Mouse (Mus musculus) heart, embryonic 14.5 days (tissue): ENCODE data around the gene Man2b1. TPM values are rescaled to one million over a fixed set of nuclear protein-coding genes. Genes with fewer than 3 reads are reported as not detected.
"Not testable (repeated sequence)": the region's sequence is repeated elsewhere in the genome, so short reads cannot be mapped to it uniquely, and the experiment has no call there.

ENCODE experiments used
- ATAC-seq: fragments of 200-750 bp; cut with Nextera tagmentation; 2 replicates; pipeline ENCODE4 v1.8.0; 2017; ENCODE audit warnings: low read depth, moderate TSS enrichment; ENCODE audit not compliant: insufficient number of reproducible peaks, insufficient read depth, low FRiP score
- H3K27ac ChIP-seq, 2 experiments: fragments of 200-500 bp in 1 of 2; fragments of 300-500 bp in 1 of 2; sonication (generic) in 1 of 2; replicated peaks in 1 of 2; 2 replicates each; pipeline ENCODE4 v1.5.1; 2012 to 2014; ENCODE audit warnings: low read depth in 2 of 2, low read length in 2 of 2, control low read depth in 1 of 2, mild to moderate bottlenecking in 1 of 2, mixed read lengths in 1 of 2; ENCODE audit not compliant: control insufficient read depth in 1 of 2, insufficient read depth in 1 of 2
- H3K27me3 ChIP-seq: fragments of 300-500 bp; sonication (generic); 2 replicates; pipeline ENCODE4 v1.6.1; 2014; ENCODE audit warnings: mild to moderate bottlenecking, low read length, control low read depth; ENCODE audit not compliant: control insufficient read depth, insufficient read depth
- H3K36me3 ChIP-seq: fragments of 300-500 bp; sonication (generic); 2 replicates; pipeline ENCODE4 v1.6.1; 2014; ENCODE audit warnings: mild to moderate bottlenecking, control low read depth, low read length, mixed read lengths; ENCODE audit not compliant: control insufficient read depth, insufficient read depth
- H3K4me1 ChIP-seq, 2 experiments: fragments of 200-500 bp in 1 of 2; fragments of 300-500 bp in 1 of 2; sonication (generic) in 1 of 2; 2 replicates each; pipeline ENCODE4 v1.6.1; 2012 to 2014; ENCODE audit warnings: low read length in 2 of 2, control low read depth in 1 of 2, mixed read lengths in 1 of 2; ENCODE audit not compliant: control insufficient read depth in 2 of 2, insufficient read depth in 2 of 2
- H3K4me2 ChIP-seq: fragments of 300-500 bp; sonication (generic); 2 replicates; pipeline ENCODE4 v1.6.1; 2014; ENCODE audit warnings: mild to moderate bottlenecking, low read length
- H3K4me3 ChIP-seq, 2 experiments: fragments of 200-500 bp in 1 of 2; fragments of 300-500 bp in 1 of 2; sonication (generic) in 1 of 2; 2 replicates each; pipeline ENCODE4 v1.5.1; 2012 to 2014; ENCODE audit warnings: low read length in 2 of 2, mild to moderate bottlenecking in 2 of 2, control low read depth in 1 of 2, low read depth in 1 of 2, moderate library complexity in 1 of 2; ENCODE audit not compliant: control insufficient read depth in 1 of 2, insufficient read depth in 1 of 2
- H3K9ac ChIP-seq: fragments of 300-500 bp; sonication (generic); 2 replicates; pipeline ENCODE4 v1.6.1; 2014; ENCODE audit warnings: mild to moderate bottlenecking, low read length
- H3K9me3 ChIP-seq: fragments of 300-500 bp; sonication (generic); 2 replicates; pipeline ENCODE4 v1.6.1; 2016; ENCODE audit warnings: low read length, control low read depth; ENCODE audit not compliant: control insufficient read depth
- WGBS: fragments of 180-500 bp; shearing (Covaris S2); extraction: QIAGEN DNeasy Blood & Tissue Kit; methylation state at CpG from one replicate; pipeline ENCODE4 v1.1.7; 2014; 5-methylcytosine and 5-hydroxymethylcytosine counted together
- microRNA-seq: library from miRNA; unstranded; fragments of <30 nt; microRNA quantifications from one replicate; pipeline ENCODE4, GENCODE M21; 2016
- polyA plus RNA-seq: library from polyadenylated mRNA; unstranded; fragments of >200 nt; fragmentation: Nextera tagmentation; extraction: Ambion mirVana; gene quantifications from 2 replicates; pipeline ENCODE4 v1.2.1, GENCODE M21; 2014

Man2b1 gene
- polyA plus RNA-seq, 1 experiment from 2014 or later = 35.7 TPM

- WGBS = 72% methylated on average over 3 of the region's 3 CpGs
- no peak within 1 kb of the TSS for H3K4me2 ChIP-seq
- no peaks in the 10 kb centered on the region for H3K27me3 ChIP-seq
- ATAC-seq = no peak
- H3K9me3 ChIP-seq = no peaks in the 10 kb centered on the region
- no peak within 1 kb of the TSS for H3K9ac ChIP-seq
- no peak within 1 kb of the TSS for H3K4me3 ChIP-seq
- 0 out of 4 replicates have a peak, but pooled peaks cover 0 to 3% of the 10 kb centered on the region in 2 experiments for H3K4me1 ChIP-seq
- no peak within 1 kb of the TSS for H3K27ac ChIP-seq
- no peaks in the 10 kb centered on the region for H3K36me3 ChIP-seq
Measured at GRCm38 (mm10) chr8:85122995-85123394, 39.9 kb downstream of the Man2b1 start, which contains the start of gene Zfp791. Gene Zfp791 (minus strand): TSS chr8:85123095.

DNA sequence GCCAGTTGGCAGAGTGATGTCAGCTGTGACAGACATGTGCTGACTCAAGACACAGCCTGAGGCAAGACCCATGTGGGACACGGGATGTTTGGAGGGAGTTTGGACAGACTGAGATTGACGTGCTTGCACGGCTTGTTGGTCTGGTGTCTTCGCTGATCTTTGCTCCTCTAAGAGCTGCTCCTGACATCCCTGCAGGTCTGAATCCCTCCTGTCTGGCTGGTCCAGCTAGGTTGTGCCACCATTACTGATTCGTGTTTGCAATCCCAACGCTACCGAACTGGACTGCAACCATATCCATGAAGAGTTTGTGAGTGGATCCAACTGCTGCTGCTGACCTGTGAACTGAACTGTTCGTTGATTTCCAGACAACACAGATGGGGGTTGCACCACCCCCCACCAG lies 40.6 kb downstream of the Man2b1 start:
- H3K27ac ChIP-seq = no peak overlapping the region
- ATAC-seq = no peak
- H3K9me3 ChIP-seq = no peaks in the 10 kb centered on the region
- no peak overlapping the region for H3K4me3 ChIP-seq
- H3K27me3 ChIP-seq = no peaks in the 10 kb centered on the region
- no peak overlapping the region for H3K9ac ChIP-seq
- WGBS = 89% methylated on average over 8 of the region's 8 CpGs
- H3K4me2 ChIP-seq = no peak overlapping the region
- H3K36me3 ChIP-seq = no peaks in the 10 kb centered on the region
- H3K4me1 ChIP-seq = 0 out of 4 replicates have a peak, but pooled peaks cover 0 to 3% of the 10 kb centered on the region in 2 experiments

DNA sequence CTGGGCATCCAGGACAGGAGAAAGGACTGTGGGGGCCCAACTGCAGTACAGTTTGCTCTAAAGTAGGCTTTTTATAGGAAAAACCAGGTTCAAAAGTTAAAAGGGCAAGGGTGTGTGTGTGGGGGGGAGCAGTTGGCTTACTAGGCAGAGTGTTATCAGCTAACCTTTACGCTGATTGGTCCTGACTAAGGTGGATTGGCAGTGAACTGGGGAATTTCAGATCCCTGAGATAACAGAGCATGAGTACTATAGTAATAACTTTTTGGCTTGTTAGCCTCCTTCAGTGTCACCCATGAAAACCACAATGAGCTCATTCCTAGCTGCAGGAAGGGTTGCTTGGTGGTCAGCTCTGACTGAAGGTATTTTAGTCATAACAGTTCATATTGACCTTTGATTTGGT lies 49.3 kb downstream of the Man2b1 start:
- H3K4me1 ChIP-seq = no peaks in the 10 kb centered on the region
- H3K4me2 ChIP-seq = no peak overlapping the region
- peaks cover 8% of the 10 kb centered on the region; the same call in 1 of the 2 replicates for H3K9me3 ChIP-seq
- no peak overlapping the region for H3K27ac ChIP-seq
- H3K4me3 ChIP-seq = no peak overlapping the region
- H3K27me3 ChIP-seq = no peaks in the 10 kb centered on the region
- ATAC-seq = no peak
- no peaks in the 10 kb centered on the region for H3K36me3 ChIP-seq
- 90% methylated on average over 1 of the region's 1 CpGs for WGBS
- H3K9ac ChIP-seq = no peak overlapping the region

DNA sequence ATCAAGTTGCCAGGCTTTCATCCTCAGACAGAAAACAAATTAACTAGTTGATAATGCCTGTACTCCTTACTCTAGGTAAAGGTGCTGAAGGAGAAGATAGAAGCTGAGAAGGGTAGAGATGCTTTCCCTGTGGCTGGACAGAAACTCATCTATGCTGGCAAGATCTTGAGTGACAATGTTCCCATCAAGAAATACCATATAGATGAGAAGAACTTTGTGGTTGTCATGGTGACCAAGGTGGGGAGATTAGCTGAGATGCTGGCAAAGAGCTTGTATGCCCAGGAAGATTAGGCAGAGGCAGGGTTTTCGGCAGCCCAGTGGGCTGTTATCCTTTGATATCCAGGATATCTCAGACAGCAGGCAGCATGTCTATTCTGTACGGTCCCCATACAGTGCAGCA lies 52.6 kb downstream of the Man2b1 start:
- not testable (repeated sequence) for ATAC-seq, H3K4me1 ChIP-seq
- WGBS = 84% methylated on average over 2 of the region's 2 CpGs

DNA sequence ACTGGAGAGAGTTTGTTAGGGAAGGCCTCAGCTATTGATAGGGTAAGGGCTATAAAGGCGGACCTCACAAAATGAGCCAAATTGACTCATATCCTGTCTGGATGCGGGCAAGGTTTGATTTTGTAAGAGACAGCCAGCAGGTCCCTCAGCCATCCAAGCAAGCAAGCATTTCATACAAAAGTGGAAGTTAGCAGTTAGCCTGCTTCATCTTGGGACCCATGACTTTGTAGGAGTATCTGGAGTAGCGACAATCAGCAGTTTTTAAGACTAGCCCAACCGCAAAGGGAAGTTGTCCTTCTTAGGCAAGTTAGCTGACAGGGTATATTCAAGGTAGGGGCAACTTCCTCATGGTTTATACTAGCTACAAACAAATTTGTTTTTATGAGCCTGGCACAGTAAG lies 59.4 kb downstream of the Man2b1 start:
- ATAC-seq = no peak
- H3K9ac ChIP-seq = no peak overlapping the region

More for the DNA sequence above, 52.6 kb downstream of the Man2b1 start:
- H3K27ac ChIP-seq, H3K36me3 ChIP-seq, H3K27me3 ChIP-seq, H3K4me2 ChIP-seq, H3K9me3 ChIP-seq, H3K9ac ChIP-seq, H3K4me3 ChIP-seq: not testable (repeated sequence)

More for the DNA sequence above, 59.4 kb downstream of the Man2b1 start:
- Histone ChIP-seq H3K4me3 (no peak overlapping the region), H3K27ac (no peak overlapping the region), H3K4me1 (no peaks in the 10 kb centered on the region), H3K9me3 (peaks cover 31% of the 10 kb centered on the region), H3K4me2 (no peak overlapping the region), H3K27me3 (no peaks in the 10 kb centered on the region), H3K36me3 (no peaks in the 10 kb centered on the region)
- WGBS = 87% methylated on average over 4 of the region's 4 CpGs

Small RNA genes lying within 50 kb of the gene (microRNA-seq; reads per million reads assigned to microRNA genes)
- gene Gm23388 (not detected), gene Mir7070 (1.1 reads per million)

Other genes starting within 250 kb of the Man2b1 start
- gene Rad23a, start 242.6 kb upstream of the Man2b1 start, polyA plus RNA-seq = 122 and 125 TPM in 2 replicates
- 500 and 527 TPM in 2 replicates for gene Calr, start 236.3 kb upstream of the Man2b1 start, polyA plus RNA-seq
- 47.6 and 50.7 TPM in 2 replicates for gene Farsa, start 226.3 kb upstream of the Man2b1 start, polyA plus RNA-seq
- 23.7 and 25.2 TPM in 2 replicates for gene Syce2, start 211.2 kb upstream of the Man2b1 start, polyA plus RNA-seq
- gene Gcdh, start 189.3 kb upstream of the Man2b1 start, polyA plus RNA-seq = 34.0 and 38.6 TPM in 2 replicates
- 1.8 and 2.5 TPM in 2 replicates for gene Klf1, start 181.3 kb upstream of the Man2b1 start, polyA plus RNA-seq
- 4.5 and 5.5 TPM in 2 replicates for gene Dnase2a, start 174.7 kb upstream of the Man2b1 start, polyA plus RNA-seq
- 0.08 and 0.23 TPM in 2 replicates for gene Mast1, start 145.9 kb upstream of the Man2b1 start, polyA plus RNA-seq
- gene Rtbdn, start 136.3 kb upstream of the Man2b1 start, polyA plus RNA-seq = 0.12 TPM in 1 of 2 replicates, not detected in the other
- not detected in 2 replicates for gene Gm49661, start 113.8 kb upstream of the Man2b1 start, polyA plus RNA-seq
- gene Prdx2, start 113.7 kb upstream of the Man2b1 start, polyA plus RNA-seq = 792 and 804 TPM in 2 replicates
- gene Rnaseh2a, start 113.5 kb upstream of the Man2b1 start, polyA plus RNA-seq = 71.8 and 80.8 TPM in 2 replicates
- 10.1 and 10.9 TPM in 2 replicates for gene Junb, start 104.6 kb upstream of the Man2b1 start, polyA plus RNA-seq
- 5.0 and 5.1 TPM in 2 replicates for gene Hook2, start 92.7 kb upstream of the Man2b1 start, polyA plus RNA-seq
- not detected in 2 replicates for gene Best2, start 68.7 kb upstream of the Man2b1 start, polyA plus RNA-seq
- 91.5 and 109 TPM in 2 replicates for gene Asna1, start 58.0 kb upstream of the Man2b1 start, polyA plus RNA-seq
- 92.0 and 95.9 TPM in 2 replicates for gene Trir, start 56.4 kb upstream of the Man2b1 start, polyA plus RNA-seq
- 13.0 and 15.2 TPM in 2 replicates for gene Tnpo2, start 46.4 kb upstream of the Man2b1 start, polyA plus RNA-seq
- 16.6 and 21.6 TPM in 2 replicates for gene Fbxw9, start 23.2 kb upstream of the Man2b1 start, polyA plus RNA-seq
- gene Gm5741, start 15.3 kb upstream of the Man2b1 start, polyA plus RNA-seq = not detected in 2 replicates
- gene Dhps, start 11.5 kb upstream of the Man2b1 start, polyA plus RNA-seq = 50.7 and 55.8 TPM in 2 replicates
- gene Wdr83os, start 2.5 kb upstream of the Man2b1 start, polyA plus RNA-seq = 125 and 136 TPM in 2 replicates
- 35.4 and 43.0 TPM in 2 replicates for gene Wdr83, start 2.0 kb upstream of the Man2b1 start, polyA plus RNA-seq
- 0.80 and 1.1 TPM in 2 replicates for gene Zfp791, start 39.8 kb downstream of the Man2b1 start, polyA plus RNA-seq
- not detected in 2 replicates for gene Cks1brt, start 68.7 kb downstream of the Man2b1 start, polyA plus RNA-seq
- not detected in 2 replicates for gene Olfr371, start 142.7 kb downstream of the Man2b1 start, polyA plus RNA-seq
- 61.7 and 61.8 TPM in 2 replicates for gene Orc6, start 216.4 kb downstream of the Man2b1 start, polyA plus RNA-seq
- gene Vps35, start 216.5 kb downstream of the Man2b1 start, polyA plus RNA-seq = 106 and 110 TPM in 2 replicates